Mouse (Mus musculus): ENCODE measurements around the gene 9630041A04Rik.

DNA sequence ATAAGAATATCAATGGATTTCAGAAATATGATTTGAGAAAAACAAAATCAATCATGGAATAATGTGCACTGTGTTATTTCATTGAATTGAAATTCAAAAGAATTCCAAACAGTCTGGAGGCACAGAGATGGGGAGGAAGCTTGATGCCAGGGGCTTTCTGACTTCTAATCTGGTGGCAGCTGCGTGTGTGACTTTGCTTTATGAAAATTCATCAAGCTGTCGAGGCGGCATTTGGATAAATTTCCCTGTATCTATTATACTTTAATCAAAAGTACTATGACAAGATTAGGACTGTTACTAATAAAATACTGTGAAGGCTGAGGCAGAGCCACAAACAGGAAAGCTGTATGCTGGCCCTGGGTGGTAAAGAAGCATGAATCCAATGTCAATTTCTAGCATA lies 41.8 kb downstream of the 9630041A04Rik start:
- no peak for TF ChIP-seq CTCF (IDR thresholded peaks at IDR 0.05; ENCODE audit: extremely low read depth, insufficient read depth, insufficient read length, insufficient replicate concordance)
- no peak for TF ChIP-seq POLR2A (IDR thresholded peaks at IDR 0.05; ENCODE audit: low read depth, low read length)
